Mouse (Mus musculus) layer of hippocampus, adult 8-10 months (tissue): Measurements from ENCODE around the gene Oaz2. TPM values are rescaled to one million over a fixed set of nuclear protein-coding genes. Genes with fewer than 3 reads are reported as not detected.

Source experiments
- DNase-seq, 2 experiments: peaks; one replicate each; pipeline ENCODE4 v3.0.0; 2022; ENCODE audit warnings: low spot score in 2 of 2
- total RNA-seq, 4 experiments: library from RNA; stranded (reverse); gene quantifications; 2 replicates each; pipeline ENCODE4 v1.2.4; 2022

Oaz2 gene
- total RNA-seq = 100 to 1,000 TPM; 188 to 226 (median 208) TPM

GRCm38 (mm10) chr9:65667701-65668100 is at the start of gene Oaz2:
Gene Oaz2, plus strand, starts transcription at chr9:65668001.
- DNase-seq = no peak

GRCm38 (mm10) chr9:65619311-65619710 is 48.5 kb upstream of the Oaz2 start:
- no peak for DNase-seq

GRCm38 (mm10) chr9:65621196-65621595 is 46.6 kb upstream of the Oaz2 start:
- DNase-seq = no peak

DNA sequence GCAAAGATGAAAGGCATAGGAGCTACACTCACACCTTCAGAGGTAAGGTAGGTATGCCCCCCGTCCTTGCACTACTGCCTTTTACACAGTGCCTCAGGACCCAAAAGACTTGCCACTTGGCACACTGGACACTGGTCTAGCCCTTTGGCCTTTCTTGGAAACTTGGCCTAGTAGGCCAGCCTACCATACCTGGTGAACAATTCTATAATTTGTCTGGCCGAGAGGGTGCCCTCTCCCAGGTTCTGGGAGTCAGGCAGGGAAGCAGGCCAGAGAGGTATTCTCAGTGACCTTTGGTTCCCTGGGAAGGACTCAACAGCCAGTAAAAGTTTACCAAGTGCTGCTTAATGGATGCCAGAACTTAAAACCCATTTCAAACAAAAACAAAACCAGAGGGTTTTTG is 46.1 kb upstream of the Oaz2 start:
- no peak for DNase-seq

GRCm38 (mm10) chr9:65622826-65623225 is 45.0 kb upstream of the Oaz2 start:
- no peak for DNase-seq

GRCm38 (mm10) chr9:65624266-65624665 is 43.5 kb upstream of the Oaz2 start:
- DNase-seq = no peak

DNA sequence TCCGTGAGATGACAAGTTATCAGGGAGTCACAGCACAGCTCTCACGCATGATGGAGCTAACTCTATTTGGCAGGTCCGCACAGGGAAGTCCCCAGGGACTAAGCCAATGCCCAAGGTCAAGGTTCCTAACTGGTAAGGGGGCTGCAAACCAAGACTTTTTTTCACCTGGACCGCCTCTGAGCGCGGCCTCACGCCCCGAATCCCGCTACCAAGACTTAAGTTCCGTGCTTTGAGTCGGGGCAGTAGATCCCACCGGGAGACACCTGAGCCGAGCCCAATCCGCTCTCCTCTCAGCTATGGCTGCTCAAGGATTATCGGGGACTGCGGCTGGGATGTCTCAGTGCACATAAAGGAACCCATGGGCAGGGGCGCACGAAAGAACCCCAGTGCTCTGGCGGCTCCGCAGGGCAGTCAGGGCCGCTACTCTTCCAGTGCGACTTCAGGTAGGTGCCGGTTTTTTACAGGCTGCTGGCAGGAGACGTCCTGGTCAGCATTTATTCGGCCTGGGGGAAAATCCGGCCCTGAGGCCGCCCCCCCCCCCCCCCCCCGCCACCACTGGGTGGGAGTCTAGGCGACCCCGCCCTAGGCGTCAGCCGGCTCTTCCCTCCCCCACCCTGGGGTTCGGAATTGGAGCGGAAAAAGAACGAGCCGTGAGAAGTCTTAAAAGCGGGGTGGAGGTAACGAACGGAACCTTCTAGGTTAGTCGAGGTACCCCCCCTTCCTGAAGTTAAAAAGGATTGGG is 38.6 kb upstream of the Oaz2 start, which contains the start of gene Rbpms2:
Rbpms2 (plus strand) TSS at position 624 of the 742 bp plus-strand sequence.
- no peak for DNase-seq

- no peak for DNase-seq
Measured at GRCm38 (mm10) chr9:65629767-65630630, 37.8 kb upstream of the Oaz2 start.

- no peak for DNase-seq
Measured at GRCm38 (mm10) chr9:65630631-65631353, 37.0 kb upstream of the Oaz2 start.

GRCm38 (mm10) chr9:65631354-65632021 is 36.3 kb upstream of the Oaz2 start:
- DNase-seq = no peak

- DNase-seq = no peak
Measured at GRCm38 (mm10) chr9:65635766-65636165, 32.0 kb upstream of the Oaz2 start.

- DNase-seq = no peak
Measured at GRCm38 (mm10) chr9:65636926-65637325, 30.9 kb upstream of the Oaz2 start.

GRCm38 (mm10) chr9:65639065-65639464 is 28.7 kb upstream of the Oaz2 start:
- DNase-seq = no peak

DNA sequence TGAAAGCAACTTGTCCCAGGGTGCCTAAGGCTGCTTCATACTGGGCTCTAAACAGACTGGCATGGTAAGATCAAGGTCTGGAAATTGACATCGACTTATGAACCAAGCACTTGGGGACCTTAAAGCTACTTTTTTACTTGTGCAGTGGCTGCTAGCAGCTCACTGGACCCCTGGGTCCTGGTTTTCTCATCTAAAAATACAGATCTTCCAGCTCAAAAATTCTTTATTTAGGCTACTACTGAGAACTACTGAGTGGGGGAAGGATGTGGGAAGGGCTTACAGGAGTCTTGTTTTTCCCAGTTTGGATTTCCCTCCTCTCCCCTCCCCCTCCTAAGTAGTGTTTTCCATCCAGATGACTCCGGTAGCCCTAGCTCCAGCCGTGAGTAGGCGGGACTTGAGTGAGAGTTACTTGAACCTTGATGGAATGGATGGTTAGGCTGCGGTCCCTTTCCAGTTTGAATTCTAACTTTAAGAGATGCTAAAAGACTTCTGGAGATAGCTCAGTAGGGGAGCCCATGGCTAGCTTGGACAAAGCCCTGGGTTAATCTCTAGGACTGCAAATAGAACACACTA is 26.9 kb upstream of the Oaz2 start:
- no peak for DNase-seq

GRCm38 (mm10) chr9:65641446-65642052 is 26.3 kb upstream of the Oaz2 start:
- no peak for DNase-seq

DNA sequence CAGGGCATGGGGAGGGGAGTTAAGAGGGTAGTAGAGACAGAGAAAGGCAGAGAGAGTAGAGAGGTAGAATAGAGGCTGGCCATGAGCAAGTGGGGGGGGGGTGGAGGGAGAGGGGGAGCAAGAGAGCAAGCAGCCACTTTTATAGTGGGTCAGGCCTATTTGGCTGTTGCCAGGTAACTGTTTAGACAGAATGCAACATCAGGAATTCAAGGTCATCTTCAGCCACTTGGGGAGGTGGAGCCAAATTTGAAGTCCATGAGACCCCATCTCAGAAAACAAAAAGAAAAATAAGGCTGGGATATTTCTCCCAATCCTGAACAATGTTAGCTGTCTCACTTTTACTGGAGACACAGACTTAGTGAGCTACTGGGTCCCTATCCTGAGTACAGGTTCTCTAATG is 25.3 kb upstream of the Oaz2 start:
- no peak for DNase-seq

DNA sequence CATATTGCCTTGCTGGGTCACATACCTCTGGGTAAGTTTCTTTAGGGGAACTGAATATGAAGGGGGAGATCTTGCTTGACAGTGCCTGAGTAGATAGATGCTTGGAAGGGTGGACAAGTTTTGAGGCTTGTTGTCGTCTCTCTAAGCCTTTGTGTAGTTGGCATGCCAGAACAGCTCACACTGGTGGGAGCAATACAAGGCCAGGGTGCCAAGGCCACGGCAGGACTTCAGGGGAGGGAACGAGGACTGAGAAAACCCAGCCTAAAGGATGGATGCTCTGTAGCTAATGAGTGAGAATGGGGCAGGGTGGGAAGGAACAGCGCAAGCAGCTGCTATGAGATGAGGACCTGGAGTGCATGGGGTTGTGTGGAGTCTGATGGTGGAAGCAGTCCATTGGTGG is 22.8 kb upstream of the Oaz2 start:
- DNase-seq = no peak

- DNase-seq = no peak
Measured at GRCm38 (mm10) chr9:65645984-65646383, 21.8 kb upstream of the Oaz2 start.

- DNase-seq = no peak
Measured at GRCm38 (mm10) chr9:65646782-65647181, 21.0 kb upstream of the Oaz2 start.

DNA sequence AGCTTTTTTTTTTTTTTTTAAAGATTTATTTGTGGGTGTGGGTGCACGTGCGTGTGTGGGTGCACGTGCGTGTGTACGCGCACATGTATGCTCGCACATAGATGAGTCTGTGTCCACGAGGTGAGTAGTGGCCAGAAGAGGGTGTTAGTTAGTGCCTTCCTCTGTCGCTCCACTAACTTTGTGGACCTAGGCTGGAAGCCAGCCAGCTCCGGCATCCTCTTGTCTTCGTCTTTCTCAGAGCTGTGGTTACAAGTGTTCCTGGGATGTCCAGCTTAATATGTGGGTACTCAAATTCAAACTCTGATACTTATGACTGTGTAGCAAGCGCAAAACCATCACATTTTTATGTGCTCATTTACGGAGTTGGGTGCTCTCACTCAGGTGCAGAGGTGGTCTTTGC is 19.1 kb upstream of the Oaz2 start:
- no peak for DNase-seq

- no peak for DNase-seq
Measured at GRCm38 (mm10) chr9:65649997-65650396, 17.8 kb upstream of the Oaz2 start.
